Comparison of ENCODE assay signal across 16 mouse cellular contexts in the genomic region with DNA sequence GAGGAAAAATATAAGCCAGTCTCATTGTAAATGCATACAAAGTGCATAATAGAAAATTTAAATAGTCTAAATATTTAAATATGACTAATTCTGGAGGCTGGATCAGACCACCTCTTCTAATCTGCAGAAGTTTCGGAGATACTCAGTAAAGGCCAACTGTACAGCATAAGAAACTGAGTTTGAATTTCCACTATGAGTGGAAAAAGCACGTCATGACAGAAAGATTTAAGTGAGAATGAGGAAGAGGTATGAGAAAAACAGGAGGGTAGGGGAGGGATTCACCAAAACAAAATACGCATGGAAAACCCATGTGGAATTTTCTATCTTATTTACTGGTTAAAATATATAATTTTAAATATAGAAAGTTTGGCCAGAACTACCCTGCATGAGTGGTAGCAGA.
"Had no signal": no experiment of that assay in that cellular context is flagged by ENCODE, and none has a peak within 500 bp of the region (broad histone marks: within the 10 kb centered on the region; RNA-seq: fewer than 3 reads in every experiment).

No protein-coding gene starts in this region.

- DNase-seq: cerebellum, adult 9-11 months; gastrocnemius, postnatal 14 days; gastrocnemius, postnatal 25 days; gastrocnemius, postnatal 36 days had no signal

- H3K9ac ChIP-seq: embryonic facial prominence, embryonic 12.5 days; embryonic facial prominence, embryonic 13.5 days; embryonic facial prominence, embryonic 15.5 days; forebrain, embryonic 12.5 days; forebrain, embryonic 13.5 days; forebrain, embryonic 15.5 days; forebrain, postnatal 0 days had no signal

- H3K9me3 ChIP-seq: embryonic facial prominence, embryonic 10.5 days; embryonic facial prominence, embryonic 12.5 days; embryonic facial prominence, embryonic 13.5 days; embryonic facial prominence, embryonic 15.5 days; forebrain, embryonic 10.5 days; forebrain, embryonic 12.5 days; forebrain, embryonic 13.5 days; forebrain, embryonic 15.5 days had no signal

- H3K4me1 ChIP-seq: embryonic facial prominence, embryonic 10.5 days; embryonic facial prominence, embryonic 12.5 days; embryonic facial prominence, embryonic 13.5 days; embryonic facial prominence, embryonic 15.5 days; forebrain, embryonic 10.5 days; forebrain, embryonic 12.5 days; forebrain, embryonic 13.5 days; forebrain, embryonic 15.5 days had no signal

- H3K4me2 ChIP-seq: embryonic facial prominence, embryonic 12.5 days; embryonic facial prominence, embryonic 13.5 days; embryonic facial prominence, embryonic 15.5 days; forebrain, embryonic 12.5 days; forebrain, embryonic 13.5 days; forebrain, embryonic 15.5 days had no signal

- H3K4me3 ChIP-seq: embryonic facial prominence, embryonic 10.5 days; embryonic facial prominence, embryonic 12.5 days; embryonic facial prominence, embryonic 13.5 days; embryonic facial prominence, embryonic 15.5 days; erythroblast, embryonic 14.5 days; forebrain, embryonic 10.5 days; forebrain, embryonic 12.5 days; forebrain, embryonic 13.5 days; forebrain, embryonic 15.5 days; gastrocnemius, adult 2 months; heart, adult 2 months had no signal

- H3K36me3 ChIP-seq: embryonic facial prominence, embryonic 10.5 days; embryonic facial prominence, embryonic 12.5 days; embryonic facial prominence, embryonic 13.5 days; embryonic facial prominence, embryonic 15.5 days; forebrain, embryonic 10.5 days; forebrain, embryonic 12.5 days; forebrain, embryonic 15.5 days had no signal

- H3K27me3 ChIP-seq: embryonic facial prominence, embryonic 12.5 days; embryonic facial prominence, embryonic 13.5 days; embryonic facial prominence, embryonic 15.5 days; forebrain, embryonic 12.5 days; forebrain, embryonic 13.5 days; forebrain, embryonic 15.5 days had no signal

- H3K27ac ChIP-seq: embryonic facial prominence, embryonic 10.5 days; embryonic facial prominence, embryonic 12.5 days; embryonic facial prominence, embryonic 13.5 days; embryonic facial prominence, embryonic 15.5 days; forebrain, embryonic 10.5 days; forebrain, embryonic 12.5 days; forebrain, embryonic 13.5 days; forebrain, embryonic 15.5 days; gastrocnemius, adult 2 months; heart, adult 2 months had no signal
